Comparison of ENCODE assay signal across 23 mouse cellular contexts in genomic region chr3:107296917-107297316, GRCm38 (mm10). TPM values are rescaled to one million over a fixed set of nuclear protein-coding genes. Genes with fewer than 3 reads are reported as not detected.
"Had no signal": no experiment of that assay in that cellular context is flagged by ENCODE, and none has a peak within 500 bp of the region (broad histone marks: within the 10 kb centered on the region; RNA-seq: fewer than 3 reads in every experiment).

No protein-coding gene starts in this region.

RNA-seq across cellular contexts. Expression of gene Slc16a4, which starts 5.9 kb away (rescaled TPM):
- total RNA-seq: hematopoietic stem cell, adult 5-6 weeks had no signal

RNA-seq across cellular contexts. Expression of gene Prok1, which starts 57.4 kb away (rescaled TPM):
- total RNA-seq: heart, postnatal 10 days; heart, postnatal 14 days; heart, postnatal 25 days; heart, postnatal 36 days; hematopoietic stem cell, adult 5-6 weeks; layer of hippocampus, postnatal 10 days; layer of hippocampus, postnatal 14 days; layer of hippocampus, postnatal 36 days had no signal
- polyA plus RNA-seq: heart, embryonic 11.5 days; heart, embryonic 12.5 days; heart, embryonic 13.5 days; heart, embryonic 14.5 days; heart, embryonic 15.5 days; heart, embryonic 16.5 days; heart, postnatal 0 days; hindbrain, embryonic 11.5 days; hindbrain, embryonic 12.5 days; hindbrain, embryonic 15.5 days; intestine, embryonic 14.5 days; intestine, embryonic 15.5 days; intestine, postnatal 0 days; kidney, embryonic 14.5 days; kidney, embryonic 15.5 days had no signal
